Mouse (Mus musculus) right cerebral cortex, postnatal 10 days (tissue): ENCODE measurements at regions not wholly inside any gene's neighbourhood (a gene's known extent, or its start where the extent isn't known, plus 50 kb on each side); places are given as distances from the start of the nearest gene placed in this dataset.
"Not testable (repeated sequence)": the region's sequence is repeated elsewhere in the genome, so short reads cannot be mapped to it uniquely, and the experiment has no call there.

Experiments used
- DNase-seq, 2 experiments: peaks; one replicate each; pipeline ENCODE4 v3.0.0; 2021; ENCODE audit warnings: low spot score in 2 of 2

DNA sequence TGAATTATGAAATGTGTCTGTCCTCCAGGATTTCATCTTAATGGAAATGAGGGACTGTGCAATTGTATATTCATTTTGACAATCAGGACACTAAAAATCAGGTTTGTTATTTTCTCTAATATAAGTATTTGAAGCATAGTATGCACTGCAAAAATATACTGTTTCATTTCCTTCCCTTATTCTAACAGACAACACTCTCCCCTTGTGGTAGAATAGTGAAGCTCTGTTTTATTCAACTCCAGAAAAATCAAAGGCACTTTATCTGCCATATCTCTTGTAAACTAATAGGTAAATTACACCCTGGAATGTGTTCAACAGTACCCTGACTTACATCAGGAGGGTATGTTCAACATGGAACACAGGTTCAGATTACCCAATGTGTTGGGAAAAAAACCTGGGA, 137.7 kb upstream of the Zfp960 start:
- no peak for DNase-seq

DNA sequence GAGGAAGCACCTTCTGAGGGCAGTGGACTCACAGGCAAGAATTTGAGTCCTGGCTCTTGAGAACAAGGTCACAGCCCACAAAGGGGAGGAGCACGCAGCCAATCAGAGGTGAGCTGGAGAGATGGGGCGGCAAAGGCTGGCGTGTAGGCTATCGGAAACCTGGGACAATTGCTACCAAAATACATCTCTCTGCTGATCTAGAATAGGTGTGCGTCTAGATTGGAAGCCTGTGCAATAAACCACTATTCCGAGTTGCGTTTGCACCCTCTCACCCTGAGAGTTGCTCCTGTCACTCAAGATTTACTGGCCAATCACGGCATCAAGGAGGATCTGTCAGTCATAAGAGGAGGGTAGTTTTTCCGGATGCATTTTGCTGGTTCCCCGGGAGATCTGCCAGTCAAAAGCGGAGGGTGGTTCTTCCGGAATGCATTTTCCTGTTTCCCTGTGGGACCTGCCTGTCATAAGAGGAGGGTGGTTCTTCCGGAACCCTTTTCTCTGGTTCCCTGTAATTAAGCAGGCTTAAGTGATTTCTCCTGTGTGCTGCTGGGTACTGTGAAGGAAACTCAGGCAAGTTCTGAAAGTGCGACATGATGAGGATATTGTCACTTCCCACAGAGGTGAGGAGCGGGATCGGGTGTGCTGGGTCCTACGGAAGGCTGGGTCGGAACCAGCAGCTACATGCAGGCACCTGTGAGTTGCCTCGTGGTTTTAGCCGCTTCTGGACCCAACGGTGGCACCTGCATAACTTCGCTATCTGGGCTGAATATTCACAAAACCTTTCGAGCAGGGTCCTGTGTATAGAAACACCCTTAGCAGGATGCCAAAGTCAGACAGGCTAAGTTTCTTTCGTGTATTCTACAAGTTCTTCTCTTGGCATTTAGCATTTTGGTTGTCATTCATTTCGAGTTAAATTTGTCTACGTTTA, 112.6 kb upstream of the Zfp960 start:
- peak; percentile 93 to 96 for DNase-seq

DNA sequence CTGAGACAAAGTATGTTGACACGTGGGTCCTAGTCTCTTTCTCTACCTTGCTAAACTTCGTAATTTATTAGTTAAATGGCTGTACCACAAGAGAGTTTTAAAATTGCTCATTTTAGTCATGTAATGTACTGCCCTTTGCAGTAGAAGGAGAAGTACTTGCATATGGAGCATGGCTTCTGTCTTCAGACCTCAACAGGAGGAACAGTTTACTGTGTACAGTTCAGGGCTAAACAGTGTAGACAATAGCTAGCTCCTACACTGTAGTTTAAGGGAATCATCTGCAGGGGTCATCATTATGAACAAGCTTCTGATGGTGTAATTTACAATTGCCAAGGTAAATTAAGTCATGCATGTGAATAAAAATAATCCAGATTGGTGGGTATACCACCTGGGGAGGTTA, 111.8 kb upstream of the Zfp960 start:
- not testable (repeated sequence) for DNase-seq

DNA sequence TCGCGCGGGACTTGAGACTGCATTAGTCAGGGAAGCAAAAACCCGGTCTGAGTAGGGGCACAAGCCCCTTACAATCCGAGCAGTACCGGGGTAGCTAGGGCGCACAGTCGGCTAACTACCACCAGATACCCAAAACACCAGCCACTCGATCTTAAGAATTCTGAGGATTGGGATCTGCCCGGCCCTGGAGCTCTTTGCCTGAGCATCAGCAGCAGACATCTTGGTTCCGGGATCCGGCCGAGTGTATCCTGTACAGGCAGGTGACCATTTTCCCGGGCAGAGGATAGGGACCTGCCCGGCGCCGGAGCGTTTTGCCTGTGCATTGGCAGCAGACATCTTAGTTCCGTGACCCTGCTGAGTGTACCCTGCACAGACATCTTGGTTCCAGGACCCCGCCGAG, 66.7 kb upstream of the Zfp960 start:
- DNase-seq = not testable (repeated sequence)

DNA sequence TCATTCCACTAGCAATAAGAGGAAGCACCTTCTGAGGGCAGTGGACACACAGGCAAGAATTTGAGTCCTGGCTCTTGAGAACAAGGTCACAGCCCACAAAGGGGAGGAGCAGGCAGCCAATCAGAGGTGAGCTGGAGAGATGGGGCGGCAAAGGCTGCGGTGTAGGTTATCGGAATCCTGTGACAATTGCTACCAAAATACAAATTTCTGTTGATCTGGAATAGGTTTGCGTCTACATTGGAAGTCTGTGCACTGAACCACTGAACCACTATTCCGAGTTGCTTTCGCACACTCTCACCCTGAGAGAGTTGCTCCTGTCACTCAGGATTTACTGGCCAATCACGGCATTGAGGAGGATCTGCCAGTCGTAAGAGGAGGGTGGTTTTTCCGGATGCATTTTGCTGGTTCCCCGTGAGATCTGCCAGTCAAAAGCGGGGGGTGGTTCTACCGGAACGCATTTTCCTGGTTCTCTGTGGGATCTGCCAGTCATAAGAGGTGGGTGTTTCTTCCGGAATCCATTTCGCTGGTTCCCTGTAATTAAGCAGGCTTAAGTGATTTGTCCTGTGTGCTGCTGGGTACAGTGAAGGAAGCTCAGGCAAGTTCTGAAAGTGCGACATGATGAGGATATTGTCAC, 59.2 kb upstream of the Zfp960 start:
- peak; percentile 93 to 94 for DNase-seq

GRCm38 (mm10) chr17:17005267-17005666, 58.6 kb upstream of the Zfp960 start:
- DNase-seq = not testable (repeated sequence)
